Mouse (Mus musculus) testis, adult 2 months (tissue): Measurements from ENCODE around the gene Tle1.

ENCODE experiments used
- CTCF ChIP-seq: fragments of 200-500 bp; IDR thresholded peaks from 2 replicates; pipeline ENCODE4 v1.5.1; 2012; ENCODE audit warnings: low read depth, mild to moderate bottlenecking, inconsistent platforms, low read length, moderate library complexity; ENCODE audit not compliant: control insufficient read depth, insufficient read depth, insufficient replicate concordance
- POLR2A ChIP-seq: fragments of 200-500 bp; IDR thresholded peaks from 2 replicates; pipeline ENCODE4 v1.6.1; 2012; ENCODE audit warnings: low read depth, mild to moderate bottlenecking, inconsistent platforms, low read length, moderate library complexity; ENCODE audit not compliant: control insufficient read depth

DNA sequence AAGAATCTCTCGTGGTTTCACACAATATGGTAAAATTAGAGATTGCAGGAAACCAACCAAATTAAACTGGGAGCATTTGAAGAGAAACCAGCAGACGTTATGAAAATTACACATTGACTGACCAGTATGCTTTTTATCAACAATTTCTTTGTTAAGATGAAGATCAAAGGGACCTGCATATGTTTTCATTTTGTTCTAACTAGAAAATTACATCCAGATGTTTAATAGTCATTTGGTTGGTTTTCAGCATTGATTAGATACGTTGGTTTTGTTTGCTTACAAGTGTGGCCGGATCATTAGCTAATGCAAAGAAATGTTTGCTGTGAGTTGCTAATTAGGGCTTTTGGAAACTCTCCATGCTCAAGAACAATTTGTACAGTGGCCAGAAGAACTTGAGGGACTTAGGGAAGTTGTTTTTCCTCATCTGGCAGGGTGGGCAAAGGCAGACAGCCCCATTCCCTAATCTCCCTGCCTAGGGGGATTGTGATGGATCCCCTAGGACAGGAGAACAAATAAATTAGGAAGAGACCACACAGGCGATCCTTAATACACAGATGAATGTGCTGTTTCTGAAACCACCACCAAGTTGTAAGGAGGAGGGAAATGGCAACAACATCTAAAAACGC is 3.8 kb upstream of the Tle1 start:
- TF ChIP-seq CTCF (no peak), POLR2A (no peak)
